Mouse (Mus musculus) testis, adult 2 months (tissue): ENCODE data around the gene Pif1. TPM values are rescaled to one million over a fixed set of nuclear protein-coding genes. Genes with fewer than 3 reads are reported as not detected.

ENCODE experiments used
- H3K27ac ChIP-seq: fragments of 200-500 bp; 2 replicates; pipeline ENCODE4 v1.5.1; 2012; ENCODE audit warnings: low read depth, low read length; ENCODE audit not compliant: control insufficient read depth, insufficient read depth
- H3K27me3 ChIP-seq: fragments of 200-500 bp; 2 replicates; pipeline ENCODE4 v1.6.1; 2012; ENCODE audit warnings: mild to moderate bottlenecking, low read length, moderate library complexity; ENCODE audit not compliant: control insufficient read depth, insufficient read depth
- H3K36me3 ChIP-seq: fragments of 200-500 bp; 2 replicates; pipeline ENCODE4 v1.6.1; 2012; ENCODE audit warnings: mild to moderate bottlenecking, low read length; ENCODE audit not compliant: control insufficient read depth, insufficient read depth
- H3K4me1 ChIP-seq: fragments of 200-500 bp; 2 replicates; pipeline ENCODE4 v1.6.1; 2012; ENCODE audit warnings: low read length; ENCODE audit not compliant: control insufficient read depth, insufficient read depth
- H3K4me3 ChIP-seq: fragments of 200-500 bp; 2 replicates; pipeline ENCODE4 v1.5.1; 2012; ENCODE audit warnings: low read depth, mild to moderate bottlenecking, low read length, moderate library complexity, mixed read lengths; ENCODE audit not compliant: control insufficient read depth
- CTCF ChIP-seq: fragments of 200-500 bp; IDR thresholded peaks from 2 replicates; pipeline ENCODE4 v1.5.1; 2012; ENCODE audit warnings: low read depth, mild to moderate bottlenecking, inconsistent platforms, low read length, moderate library complexity; ENCODE audit not compliant: control insufficient read depth, insufficient read depth, insufficient replicate concordance
- POLR2A ChIP-seq: fragments of 200-500 bp; IDR thresholded peaks from 2 replicates; pipeline ENCODE4 v1.6.1; 2012; ENCODE audit warnings: low read depth, mild to moderate bottlenecking, inconsistent platforms, low read length, moderate library complexity; ENCODE audit not compliant: control insufficient read depth
- polyA plus RNA-seq: library from polyadenylated mRNA; depleted of rRNA; stranded (reverse); fragments of >200 nt; gene quantifications from 2 replicates; pipeline ENCODE4 v1.2.3, GENCODE M21; 2012

Pif1 gene
- polyA plus RNA-seq, 1 experiment: 0.79 TPM

DNA sequence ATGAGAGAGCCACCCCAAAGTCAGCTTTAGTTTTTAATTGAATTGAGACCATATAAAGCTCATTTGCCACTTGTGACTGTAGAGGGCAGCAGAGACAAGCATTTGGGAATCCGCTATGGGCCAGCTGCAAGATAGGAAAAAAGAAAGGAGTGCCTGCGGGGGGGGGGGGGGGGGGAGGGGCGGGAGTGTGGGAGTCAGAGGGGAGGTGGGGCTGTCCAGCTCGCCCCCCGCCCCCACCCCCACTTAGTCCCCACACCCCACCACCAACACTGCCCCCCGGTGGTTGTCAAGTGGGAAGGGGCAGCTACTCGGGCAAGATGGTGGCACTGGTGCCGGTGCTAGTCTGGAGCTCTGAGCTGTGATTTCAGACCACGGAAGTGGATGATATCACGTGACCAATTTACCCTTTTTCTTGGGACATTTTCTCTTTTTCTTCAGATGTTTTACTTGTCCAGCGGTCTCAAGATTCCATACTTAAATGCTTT, 11.8 kb downstream of the Pif1 start:
- H3K4me3 ChIP-seq: no peak overlapping the region; the same call in 1 of the 2 replicates
- H3K27ac ChIP-seq: no peak overlapping the region

DNA sequence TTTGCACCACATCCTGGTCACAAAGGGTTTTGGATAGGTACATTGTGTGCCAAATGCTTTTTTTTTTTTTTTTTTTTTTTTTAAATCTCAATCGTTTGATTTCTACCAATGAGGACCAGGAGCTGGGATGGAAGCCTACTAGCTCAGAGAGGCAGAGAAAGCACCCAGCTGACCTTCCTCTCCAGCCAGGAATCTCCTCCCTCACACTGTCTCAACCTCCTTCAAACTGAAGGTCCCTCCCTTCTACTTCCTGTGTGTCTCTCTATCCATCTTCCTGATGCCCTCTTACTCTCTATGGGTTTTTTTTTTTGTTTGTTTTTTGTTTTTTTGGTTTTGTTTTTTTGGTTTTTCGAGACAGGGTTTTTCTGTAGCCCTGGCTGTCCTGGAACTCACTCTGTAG, 14.0 kb downstream of the Pif1 start:
- Histone ChIP-seq H3K27me3 (no peaks in the 10 kb centered on the region), H3K36me3 (no peaks in the 10 kb centered on the region), H3K4me1 (peaks cover 2% of the 10 kb centered on the region), H3K4me3 (no peak overlapping the region), H3K27ac (no peak overlapping the region)
- TF ChIP-seq POLR2A (no peak), CTCF (no peak)

More for the DNA sequence above, 11.8 kb downstream of the Pif1 start:
- no peaks in the 10 kb centered on the region for H3K36me3 ChIP-seq
- H3K27me3 ChIP-seq: no peaks in the 10 kb centered on the region
- TF ChIP-seq CTCF: no peak
- TF ChIP-seq POLR2A: no peak
- no peaks in the 10 kb centered on the region for H3K4me1 ChIP-seq

DNA sequence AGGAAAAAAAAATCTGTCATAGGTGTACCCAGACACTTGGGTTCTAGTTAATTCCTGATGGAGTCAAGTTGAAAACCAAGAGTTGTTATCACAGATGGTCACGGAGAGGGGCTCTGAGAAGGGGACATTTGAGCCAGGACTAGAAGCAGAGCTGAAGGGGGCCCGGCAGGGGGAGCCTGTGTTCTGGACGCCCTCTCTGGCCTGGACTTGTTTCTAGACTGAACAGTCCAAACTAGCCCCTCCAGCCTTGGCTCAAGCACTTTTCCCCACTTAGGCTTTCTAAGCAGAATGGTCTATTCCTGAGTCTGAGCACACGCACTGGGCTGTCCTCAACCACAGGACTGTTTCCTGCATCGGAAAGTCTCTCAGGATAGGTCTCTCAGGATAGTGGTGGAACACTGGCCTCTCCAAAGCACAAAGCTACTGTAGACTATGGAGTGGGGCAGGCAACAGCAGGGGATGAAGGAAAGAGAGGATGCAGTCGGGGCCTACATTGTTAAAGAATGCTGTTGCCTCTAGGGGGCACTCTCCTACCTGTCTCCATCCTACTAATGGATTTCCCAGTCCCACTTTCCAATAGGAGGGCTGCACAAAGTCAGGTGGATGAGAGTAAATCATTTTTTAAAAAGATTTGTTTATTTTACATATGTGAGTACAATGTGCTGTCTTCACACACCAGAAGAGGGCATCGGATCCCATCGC, 16.6 kb downstream of the Pif1 start:
- Histone ChIP-seq H3K36me3 (no peaks in the 10 kb centered on the region), H3K27ac (no peak overlapping the region), H3K4me3 (no peak overlapping the region), H3K27me3 (no peaks in the 10 kb centered on the region), H3K4me1 (peaks cover 5% of the 10 kb centered on the region)
- TF ChIP-seq CTCF: no peak
- TF ChIP-seq POLR2A: no peak

DNA sequence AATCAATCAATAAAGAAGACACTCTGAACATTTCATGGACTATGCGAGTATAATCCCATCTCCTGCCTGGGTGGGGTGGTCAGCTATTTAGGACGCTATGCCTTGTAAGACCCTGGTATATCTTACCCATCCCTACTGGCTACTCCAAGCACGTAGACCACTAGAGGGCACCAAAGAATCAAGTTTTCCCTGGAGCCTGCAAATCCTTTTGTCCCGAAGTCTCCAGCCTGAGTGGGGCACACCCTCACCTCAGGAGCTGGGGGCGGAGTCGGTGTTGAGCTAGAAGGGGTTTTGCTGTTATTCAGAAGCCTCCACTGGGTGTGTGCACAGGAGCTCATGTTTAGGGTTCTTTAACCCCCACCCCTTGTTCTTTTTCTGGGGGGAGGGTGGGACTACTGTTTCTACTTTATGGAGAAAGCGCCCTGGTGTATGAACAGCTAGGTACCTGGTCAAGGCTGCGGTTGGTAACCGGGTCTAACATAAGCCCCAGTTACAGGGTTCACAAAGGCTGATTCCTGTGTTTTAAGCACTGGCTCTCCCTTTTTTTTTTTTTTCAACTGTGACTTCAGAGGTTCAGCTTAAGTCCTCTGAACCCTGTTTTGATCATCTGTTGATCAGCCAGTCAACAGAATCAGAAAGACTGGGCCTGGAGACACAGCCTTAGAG, 18.6 kb downstream of the Pif1 start:
- TF ChIP-seq CTCF (peak; percentile 38; the same call in 1 of the 2 replicates), POLR2A (no peak)
- Histone ChIP-seq H3K4me3 (no peak overlapping the region; the same call in 1 of the 2 replicates), H3K4me1 (peaks cover 5% of the 10 kb centered on the region), H3K27me3 (no peaks in the 10 kb centered on the region), H3K27ac (peak overlapping the region; percentile 39; the same call in 1 of the 2 replicates), H3K36me3 (no peaks in the 10 kb centered on the region)

DNA sequence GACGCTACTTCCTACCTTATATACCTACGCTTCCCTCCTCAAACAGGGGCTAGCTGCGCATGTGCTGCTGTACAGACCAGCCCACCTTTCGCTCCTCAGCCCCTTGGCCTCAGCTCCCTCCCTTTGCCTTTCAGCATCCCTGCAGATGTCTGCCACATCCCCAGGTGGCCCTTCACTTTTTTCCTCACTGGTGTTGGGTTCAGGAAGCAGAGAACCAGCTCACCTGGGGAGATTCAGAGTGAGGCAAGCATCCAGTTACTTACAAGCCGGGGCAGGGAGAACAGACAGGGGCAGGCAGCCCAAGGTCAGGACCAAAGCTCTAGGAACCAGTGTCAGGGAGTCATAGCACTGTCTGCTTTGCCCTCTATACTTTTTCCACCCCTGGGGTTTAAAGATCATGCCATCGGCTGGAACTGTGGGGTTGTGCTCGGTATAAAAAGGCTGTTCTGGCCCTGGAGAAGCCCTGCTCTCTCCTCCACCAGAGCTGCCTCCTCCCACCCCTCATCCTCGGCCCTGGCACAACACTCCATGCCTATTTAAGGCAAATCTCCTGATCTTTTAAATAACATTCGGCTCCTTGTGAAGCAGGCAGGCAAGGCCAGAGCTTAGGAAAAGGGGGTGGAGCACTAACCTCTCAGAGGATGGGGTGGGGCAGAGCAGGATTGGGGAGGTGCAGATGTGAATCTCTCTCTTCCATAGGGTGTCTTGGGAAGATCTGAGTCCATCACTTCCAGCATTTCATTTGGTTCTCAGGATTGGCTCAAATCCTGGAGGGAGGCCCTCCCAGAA, 19.6 kb downstream of the Pif1 start:
- Histone ChIP-seq H3K27ac (peak overlapping the region; percentile 67), H3K4me3 (no peak overlapping the region), H3K4me1 (peaks cover 5% of the 10 kb centered on the region), H3K36me3 (no peaks in the 10 kb centered on the region), H3K27me3 (no peaks in the 10 kb centered on the region)
- no peak for TF ChIP-seq POLR2A
- no peak for TF ChIP-seq CTCF

DNA sequence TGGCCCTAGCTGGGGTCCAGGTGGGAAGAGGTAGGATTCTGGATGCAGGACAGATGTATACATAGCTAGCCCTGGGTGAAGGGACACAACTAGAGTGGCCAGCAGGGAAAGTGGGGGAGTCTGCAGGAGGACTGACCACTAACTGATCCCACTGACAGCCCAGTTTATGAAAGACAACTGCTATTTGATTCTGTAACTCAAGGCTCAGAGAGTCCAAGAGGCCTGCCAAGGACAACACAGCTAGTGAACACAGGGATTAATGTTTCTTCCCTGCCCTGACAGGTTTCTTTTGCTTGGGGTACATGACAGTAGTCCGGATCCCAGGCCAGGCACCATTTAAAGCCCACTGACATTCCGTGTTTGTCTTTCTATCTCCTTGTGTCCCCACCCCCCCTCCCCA, 20.2 kb downstream of the Pif1 start:
- H3K27me3 ChIP-seq: no peaks in the 10 kb centered on the region
- no peak overlapping the region for H3K4me3 ChIP-seq
- TF ChIP-seq CTCF: no peak
- no peak for TF ChIP-seq POLR2A
- no peaks in the 10 kb centered on the region for H3K36me3 ChIP-seq
- H3K4me1 ChIP-seq: peaks cover 5% of the 10 kb centered on the region
- peak overlapping the region; percentile 61 for H3K27ac ChIP-seq
